Mouse (Mus musculus) embryonic stem cell, embryonic (primary cell): ENCODE data around the gene Dapk2.

Experiments
- CTCF ChIA-PET, 4 experiments: fragments of 300-600 bp in 2 of 4; fragments of 350-600 bp in 2 of 4; sonication (Branson Sonifier 250); formaldehyde crosslinking; loops; one replicate each; lab custom pipeline; 2022; ENCODE audit warnings: inconsistent platforms in 2 of 4; lab: Charles Lee
- POLR2A ChIA-PET, 4 experiments: fragments of 300-600 bp in 2 of 4; fragments of 350-600 bp in 2 of 4; sonication (Branson Sonifier 250); formaldehyde crosslinking; loops; one replicate each; lab custom pipeline; 2022; ENCODE audit warnings: antibody characterized with exemption in 4 of 4, inconsistent platforms in 1 of 4; lab: Charles Lee

Gene Dapk2

DNA sequence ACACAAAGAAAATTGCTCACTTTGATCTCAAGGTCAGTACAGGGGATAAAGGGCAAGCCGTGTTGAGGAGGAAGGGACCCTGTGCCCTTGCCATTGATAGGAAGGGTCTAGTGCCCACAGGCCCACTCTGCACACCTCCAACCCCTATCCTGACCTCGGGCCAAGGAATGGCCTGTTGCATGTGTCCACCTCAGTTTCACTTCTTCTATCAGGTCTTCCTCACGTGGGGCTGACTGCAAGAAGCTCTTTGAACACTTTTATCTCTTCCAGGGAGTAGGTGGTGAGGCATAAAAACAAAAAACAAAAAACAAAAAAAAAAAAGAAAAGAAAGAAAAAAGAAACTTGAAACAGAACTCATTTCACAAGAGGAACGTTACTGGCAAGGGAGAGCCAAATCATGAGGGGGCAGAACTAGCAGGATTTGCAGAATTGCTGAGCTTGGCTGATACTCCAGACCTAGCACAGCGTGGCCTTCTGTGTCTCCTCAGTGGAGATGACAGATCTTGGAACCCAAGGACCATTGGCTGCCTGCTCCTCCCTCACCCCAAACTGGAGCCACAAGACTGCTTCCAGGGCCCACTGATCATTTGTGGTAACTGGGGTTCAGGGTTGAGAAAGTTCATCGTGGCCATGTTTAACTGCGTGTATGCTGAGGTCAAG, 73.9 kb downstream of the Dapk2 start:
- ChIA-PET CTCF (interaction anchor here in 2 of 4 experiments (0.7 to 1.3 kb wide), 2 partner anchors 9 to 22 kb away, joined by 3 to 6 read pairs; no protein-coding TSS in a partner anchor), POLR2A (interaction anchor here in 1 of 4 experiments (0.5 to 0.8 kb wide), 2 partner anchors 34 to 43 kb away, joined by 3 read pairs; no protein-coding TSS in a partner anchor)

DNA sequence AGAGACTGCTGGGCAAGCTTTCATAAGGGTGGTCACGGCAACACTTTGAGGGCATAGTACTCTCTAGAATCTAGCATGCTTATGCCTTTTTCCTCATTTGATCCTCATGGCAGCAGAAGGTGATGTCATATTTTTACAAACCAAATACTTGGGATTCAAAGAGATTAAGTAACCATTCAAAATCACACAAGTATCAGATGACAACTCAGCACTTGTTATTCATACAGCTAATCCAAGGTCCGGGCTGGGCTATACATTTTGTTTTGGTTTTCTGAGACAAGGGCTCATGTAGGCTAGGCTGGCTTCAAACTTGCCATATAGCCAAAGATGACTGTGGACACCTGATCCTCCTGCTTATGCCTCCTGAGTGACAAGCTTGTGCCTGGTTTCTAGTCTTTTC, 78.6 kb downstream of the Dapk2 start:
- CTCF ChIA-PET, result no interaction called here
- POLR2A ChIA-PET, result interaction anchor here in 1 of 4 experiments (0.6 kb wide), 1 partner anchor 1283 kb away, joined by 3 read pairs; no protein-coding TSS in a partner anchor

- ChIA-PET CTCF (interaction anchor here in 2 of 4 experiments (0.8 to 1.3 kb wide), 3 partner anchors 9 to 93 kb away, joined by 3 to 4 read pairs (median 4); partner anchors contain the start of gene Dapk2 (in 1 of the 2)), POLR2A (interaction anchor here in 1 of 4 experiments (0.6 to 1.7 kb wide), 3 partner anchors 13 to 21 kb away, joined by 3 to 5 read pairs (median 5); no protein-coding TSS in a partner anchor)
These were observed 79.7 kb downstream of the Dapk2 start for GRCm38 (mm10) chr9:66237742-66238141.

DNA sequence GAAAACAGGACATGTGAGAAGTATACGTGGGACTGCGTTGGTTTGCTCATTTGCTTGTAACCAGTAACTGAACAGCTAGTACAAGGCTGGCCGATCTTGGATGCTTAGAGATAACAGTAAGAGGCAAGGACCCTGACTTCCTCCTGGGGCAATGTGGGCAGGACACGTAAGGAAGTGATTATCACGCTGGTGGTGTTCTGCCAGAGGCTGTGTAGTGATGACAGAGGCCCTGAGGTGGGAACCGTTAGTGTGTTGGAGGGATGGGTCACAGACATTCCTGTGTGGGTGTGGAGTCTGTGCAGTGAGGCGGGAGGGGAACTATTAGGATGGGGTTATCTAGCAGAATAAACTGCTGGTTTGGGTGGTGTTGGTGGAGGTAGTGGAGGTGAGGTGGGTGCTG, 81.2 kb downstream of the Dapk2 start:
- ChIA-PET CTCF (interaction anchor here in 2 of 4 experiments (1.0 to 1.7 kb wide), 2 partner anchors 44 to 81 kb away, joined by 3 to 4 read pairs; partner anchors contain the start of gene Dapk2 (in 1 of the 2)), POLR2A (interaction anchor here in 1 of 4 experiments (0.5 to 1.7 kb wide), 2 partner anchors 14 to 28 kb away, joined by 3 to 5 read pairs; no protein-coding TSS in a partner anchor)

GRCm38 (mm10) chr9:66239691-66240090, 81.7 kb downstream of the Dapk2 start:
- ChIA-PET POLR2A (no interaction called here), CTCF (interaction anchor here in 2 of 4 experiments (1.2 to 1.7 kb wide), 2 partner anchors 11 to 44 kb away, joined by 3 to 4 read pairs; no protein-coding TSS in a partner anchor)

- POLR2A ChIA-PET, result interaction anchor here in 1 of 4 experiments (0.9 to 1.4 kb wide), 2 partner anchors 14 to 16 kb away, joined by 3 to 5 read pairs; no protein-coding TSS in a partner anchor
- CTCF ChIA-PET, result interaction anchor here in 3 of 4 experiments (0.6 to 1.7 kb wide), 7 partner anchors 9 to 566 kb away, joined by 3 to 6 read pairs (median 3); no protein-coding TSS in a partner anchor
These were observed 82.5 kb downstream of the Dapk2 start for GRCm38 (mm10) chr9:66240493-66240892.

GRCm38 (mm10) chr9:66240991-66241390, 83.0 kb downstream of the Dapk2 start:
- ChIA-PET CTCF (interaction anchor here in 2 of 4 experiments (0.6 to 1.7 kb wide), 6 partner anchors 10 to 566 kb away, joined by 3 to 6 read pairs (median 3); no protein-coding TSS in a partner anchor), POLR2A (interaction anchor here in 1 of 4 experiments (0.9 to 1.4 kb wide), 2 partner anchors 15 to 16 kb away, joined by 3 to 5 read pairs; no protein-coding TSS in a partner anchor)

- CTCF ChIA-PET, result interaction anchor here in 1 of 4 experiments (0.8 kb wide), 1 partner anchor 13 kb away, joined by 3 read pairs; no protein-coding TSS in a partner anchor
- POLR2A ChIA-PET, result interaction anchor here in 1 of 4 experiments (1.0 kb wide), 1 partner anchor 109 kb away, joined by 3 read pairs; no protein-coding TSS in a partner anchor
These were observed 83.7 kb downstream of the Dapk2 start for GRCm38 (mm10) chr9:66241722-66242121.

GRCm38 (mm10) chr9:66243240-66243639, 85.2 kb downstream of the Dapk2 start:
- POLR2A ChIA-PET, result interaction anchor here in 2 of 4 experiments (0.6 to 1.6 kb wide), 2 partner anchors 15 to 87 kb away, joined by 3 to 4 read pairs; no protein-coding TSS in a partner anchor
- CTCF ChIA-PET, result interaction anchor here in 2 of 4 experiments (0.6 to 0.7 kb wide), 3 partner anchors 16 to 758 kb away, joined by 4 to 11 read pairs (median 5); no protein-coding TSS in a partner anchor

DNA sequence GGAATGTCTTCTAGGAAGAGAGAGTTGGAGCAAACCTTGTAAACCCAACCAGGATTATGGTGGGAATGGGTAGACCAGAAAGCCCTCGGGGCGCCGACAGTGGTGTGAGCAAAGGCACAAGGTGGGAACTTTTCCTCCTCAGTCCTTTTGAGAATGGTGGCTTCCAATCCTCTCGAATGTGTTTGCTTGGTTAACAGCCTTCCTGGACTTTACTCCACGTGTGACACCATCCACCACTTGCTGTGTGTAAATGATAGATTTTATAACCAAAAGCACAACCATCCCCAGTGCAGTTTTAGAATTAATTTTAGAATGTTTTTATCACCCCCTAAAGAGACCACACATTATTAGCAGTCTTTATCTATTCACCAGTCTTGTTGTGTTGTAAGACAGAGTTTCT, 86.1 kb downstream of the Dapk2 start:
- POLR2A ChIA-PET, result interaction anchor here in 1 of 4 experiments (0.6 kb wide), 1 partner anchor 87 kb away, joined by 3 read pairs; no protein-coding TSS in a partner anchor
- CTCF ChIA-PET, result no interaction called here

- ChIA-PET CTCF (no interaction called here), POLR2A (interaction anchor here in 1 of 4 experiments (1.3 kb wide), 1 partner anchor 30 kb away, joined by 3 read pairs; no protein-coding TSS in a partner anchor)
These were observed 87.7 kb downstream of the Dapk2 start for GRCm38 (mm10) chr9:66245707-66246106.

DNA sequence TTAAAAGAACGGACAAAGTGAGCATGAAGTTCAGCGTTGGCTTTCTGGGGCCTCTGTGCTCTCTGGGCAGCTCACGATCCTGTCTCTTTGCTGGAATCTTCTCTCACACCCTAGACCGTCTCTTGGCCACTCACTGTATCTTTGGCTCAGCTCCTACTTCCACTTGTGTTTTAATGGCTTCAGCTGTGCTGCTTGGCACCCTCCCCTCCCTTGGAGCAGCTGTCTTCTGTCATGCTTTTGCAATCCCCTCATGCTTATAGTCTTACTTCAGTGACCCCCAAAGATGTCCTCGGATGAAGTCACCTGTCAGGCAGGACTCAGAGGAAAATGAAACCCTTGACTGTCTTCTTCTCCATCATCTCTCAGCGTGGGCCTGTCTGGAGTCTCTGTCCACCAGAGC, 91.3 kb downstream of the Dapk2 start:
- CTCF ChIA-PET, result no interaction called here

DNA sequence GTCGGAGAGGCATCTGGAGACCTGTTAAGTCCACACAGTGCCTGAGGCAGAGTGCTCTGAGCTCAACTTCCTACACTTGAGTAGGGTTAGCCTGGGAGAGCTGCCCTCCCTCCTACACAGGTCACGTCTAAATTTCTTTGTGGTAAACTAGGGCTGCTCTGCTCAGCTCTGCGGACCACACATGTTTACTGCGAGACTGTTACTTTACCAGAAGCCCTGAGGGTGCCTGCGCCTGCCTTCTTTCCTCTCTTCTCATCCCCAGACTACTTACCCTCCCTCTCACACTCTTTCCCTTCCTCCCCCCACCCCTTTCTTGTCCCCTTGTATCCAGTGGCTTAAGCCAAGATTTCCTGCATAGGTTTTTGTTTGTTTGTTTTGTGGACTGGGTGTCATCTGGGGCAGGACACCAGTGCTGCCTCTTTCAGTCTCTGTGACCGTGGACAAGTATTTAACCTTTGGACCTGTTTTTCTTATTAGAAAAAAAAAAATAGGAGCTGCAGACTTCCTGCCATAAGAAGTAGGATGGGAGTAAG, 93.2 kb downstream of the Dapk2 start:
- POLR2A ChIA-PET, result interaction anchor here in 3 of 4 experiments (0.6 to 1.6 kb wide), 3 partner anchors 9 to 34 kb away, joined by 3 read pairs; no protein-coding TSS in a partner anchor
- CTCF ChIA-PET, result interaction anchor here (0.5 to 1.4 kb wide), 6 partner anchors 10 to 1514 kb away, joined by 3 to 17 read pairs (median 3); partner anchors contain the start of gene Dapk2 (in 1 of the 4)

More for the DNA sequence above, 91.3 kb downstream of the Dapk2 start:
- POLR2A ChIA-PET, result no interaction called here

- ChIA-PET POLR2A (interaction anchor here in 1 of 4 experiments (0.7 kb wide), 1 partner anchor 10 kb away, joined by 9 read pairs; no protein-coding TSS in a partner anchor), CTCF (no interaction called here)
These were observed 103.7 kb downstream of the Dapk2 start for GRCm38 (mm10) chr9:66261741-66262140.

GRCm38 (mm10) chr9:66263701-66264100, 105.7 kb downstream of the Dapk2 start:
- POLR2A ChIA-PET, result interaction anchor here in 2 of 4 experiments (0.8 to 1.3 kb wide), 2 partner anchors 11 to 1624 kb away, joined by 3 read pairs; no protein-coding TSS in a partner anchor
- CTCF ChIA-PET, result no interaction called here

DNA sequence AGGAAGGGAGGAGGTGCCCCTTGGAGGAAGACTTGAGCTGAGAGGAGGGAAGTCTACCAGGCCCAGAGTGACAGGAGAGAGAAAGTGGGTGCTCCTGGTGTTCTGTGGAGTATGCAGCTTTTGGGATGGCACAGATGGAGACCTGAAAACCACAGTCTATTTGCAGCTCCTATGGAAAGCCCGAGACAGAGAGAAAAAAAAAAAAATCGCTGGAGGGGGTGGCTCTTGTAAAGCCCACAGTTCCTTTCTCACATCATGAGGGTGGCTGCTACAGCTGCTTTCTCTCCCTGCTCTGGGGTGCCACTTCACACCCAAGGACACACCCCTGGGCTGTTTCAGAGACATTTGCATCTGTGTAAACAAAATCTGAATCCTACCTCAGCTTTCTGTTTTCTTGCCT, 107.6 kb downstream of the Dapk2 start:
- POLR2A ChIA-PET, result interaction anchor here in 2 of 4 experiments (0.7 to 1.2 kb wide), 5 partner anchors 9 to 226 kb away, joined by 3 read pairs; partner anchors contain the start of gene Dapk2 (in 1 of the 2)

DNA sequence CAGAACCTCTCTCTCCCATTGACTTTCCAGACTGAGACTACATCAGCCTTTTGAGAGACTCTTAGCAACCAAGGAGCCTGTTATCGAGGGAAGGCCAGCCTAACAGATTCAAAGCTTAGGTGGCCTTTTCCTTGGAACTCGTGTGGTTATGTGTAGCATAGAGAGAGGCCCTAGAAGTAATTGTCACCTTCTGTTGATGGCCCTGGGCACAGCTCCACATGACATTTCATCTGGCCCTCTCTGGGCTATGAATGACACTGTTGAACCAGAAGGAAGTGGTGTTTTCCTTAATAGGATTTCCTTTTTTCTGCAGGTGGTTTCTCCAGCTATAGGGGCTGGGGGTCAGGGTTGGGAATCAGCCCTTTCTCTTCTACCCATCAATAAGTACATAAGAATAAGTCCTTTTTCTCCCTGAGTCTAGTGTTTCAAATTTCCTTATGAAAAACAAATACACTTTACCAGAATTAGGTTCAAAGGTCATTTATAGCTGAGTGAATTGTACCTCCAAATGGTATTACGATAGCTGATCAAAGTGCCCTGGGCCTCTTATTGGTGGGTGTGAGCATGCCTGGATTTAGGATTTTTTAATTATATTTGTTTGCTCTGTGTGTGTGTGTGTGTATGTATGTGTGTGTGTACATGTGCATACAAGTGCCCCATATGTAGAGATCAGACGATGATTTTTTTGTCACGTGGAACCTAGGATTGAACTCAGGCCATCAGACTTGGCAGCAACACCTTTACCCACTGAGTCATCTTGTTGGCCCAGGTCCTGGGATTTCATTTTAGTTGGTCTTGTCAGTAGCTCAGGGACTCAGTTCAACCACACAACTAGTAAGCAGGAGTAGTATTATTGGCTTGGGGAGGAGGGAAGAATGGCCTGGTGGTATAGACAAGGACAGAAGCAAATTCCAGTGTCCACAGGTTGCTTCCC, 108.5 kb downstream of the Dapk2 start:
- POLR2A ChIA-PET, result interaction anchor here in 2 of 4 experiments (0.5 to 1.2 kb wide), 7 partner anchors 9 to 1030 kb away, joined by 3 to 4 read pairs (median 3); partner anchors contain the start of gene Dapk2 (in 1 of the 2)
- CTCF ChIA-PET, result interaction anchor here in 3 of 4 experiments (0.5 to 1.9 kb wide), 4 partner anchors 17 to 1049 kb away, joined by 3 to 6 read pairs (median 3); no protein-coding TSS in a partner anchor

More for the DNA sequence above, 107.6 kb downstream of the Dapk2 start:
- CTCF ChIA-PET, result interaction anchor here in 3 of 4 experiments (0.6 to 1.0 kb wide), 4 partner anchors 17 to 315 kb away, joined by 3 to 7 read pairs (median 3); partner anchors contain the start of gene Fbxl22 (in 1 of the 3)
